Mouse (Mus musculus) ES-Bruce4 (cell line): ENCODE measurements at regions not wholly inside any gene's neighbourhood (a gene's known extent, or its start where the extent isn't known, plus 50 kb on each side); places are given as distances from the start of the nearest gene placed in this dataset.

ENCODE experiments used
- H3K27ac ChIP-seq: 2 replicates; pipeline ENCODE4 v1.5.1; 2012; ENCODE audit warnings: low read length, inconsistent platforms; ENCODE audit not compliant: insufficient read depth
- H3K27me3 ChIP-seq: 2 replicates; pipeline ENCODE4 v1.6.1; 2012; ENCODE audit warnings: mild to moderate bottlenecking, low read length, inconsistent platforms; ENCODE audit not compliant: control insufficient read depth, poor library complexity, insufficient read depth, severe bottlenecking
- H3K36me3 ChIP-seq: 2 replicates; pipeline ENCODE4 v1.6.1; 2012; ENCODE audit warnings: inconsistent platforms, mild to moderate bottlenecking, low read length, moderate library complexity; ENCODE audit not compliant: control insufficient read depth, poor library complexity, insufficient read depth, severe bottlenecking
- H3K4me1 ChIP-seq: one replicate; pipeline ENCODE4 v1.8.1; 2011; ENCODE audit warnings: low read length; ENCODE audit not compliant: control insufficient read depth, insufficient read depth
- H3K4me3 ChIP-seq: 2 replicates; pipeline ENCODE4 v1.5.1; 2011; ENCODE audit warnings: low read depth, mild to moderate bottlenecking, low read length
- H3K9ac ChIP-seq: 2 replicates; pipeline ENCODE4 v1.6.1; 2012; ENCODE audit warnings: low read depth, mild to moderate bottlenecking, inconsistent platforms; ENCODE audit not compliant: poor library complexity, severe bottlenecking
- H3K9me3 ChIP-seq: replicated peaks from 2 replicates; pipeline ENCODE4 v1.6.1; 2012; ENCODE audit warnings: mild to moderate bottlenecking, low read length, inconsistent platforms; ENCODE audit not compliant: control insufficient read depth, poor library complexity, insufficient read depth, severe bottlenecking
- CTCF ChIP-seq: IDR thresholded peaks from one replicate; pipeline ENCODE4 v1.8.1; 2011; ENCODE audit warnings: low read depth, low read length
- EP300 ChIP-seq: IDR thresholded peaks from 2 replicates; pipeline ENCODE4 v1.6.1; 2011; ENCODE audit warnings: low read depth, low read length; ENCODE audit not compliant: insufficient read depth
- POLR2A ChIP-seq: IDR thresholded peaks from one replicate; pipeline ENCODE4 v1.8.1; 2011; ENCODE audit warnings: low read length; ENCODE audit not compliant: insufficient read depth

DNA sequence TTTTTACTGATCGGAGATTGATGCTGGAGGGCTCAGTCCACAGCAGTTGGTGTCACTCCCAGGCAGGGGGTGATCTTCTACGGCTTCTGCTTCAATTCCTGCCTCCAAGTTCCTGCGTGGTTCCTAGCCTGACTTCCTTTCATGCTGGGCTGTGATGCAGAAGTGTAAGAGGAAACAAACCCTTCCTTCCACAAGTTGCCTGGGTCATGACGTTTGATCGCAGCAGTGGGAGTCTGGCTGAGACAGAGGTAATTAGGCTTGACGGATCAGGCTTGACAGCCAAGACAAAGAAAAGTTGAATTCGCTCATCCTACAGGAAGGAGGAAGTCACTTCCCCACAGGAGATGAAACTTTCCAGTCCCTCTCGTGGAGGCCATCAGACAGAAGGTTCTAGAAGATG is 77.2 kb upstream of the Ralgps2 start:
- no peak for TF ChIP-seq POLR2A
- TF ChIP-seq CTCF = no peak
- TF ChIP-seq EP300 = no peak
- no peaks in the 10 kb centered on the region for H3K4me1 ChIP-seq
- no peak overlapping the region for H3K9ac ChIP-seq
- no peak overlapping the region for H3K27ac ChIP-seq
- no peak overlapping the region for H3K4me3 ChIP-seq
- H3K27me3 ChIP-seq = no peaks in the 10 kb centered on the region
- no peaks in the 10 kb centered on the region for H3K36me3 ChIP-seq
- H3K9me3 ChIP-seq = no peaks in the 10 kb centered on the region

- Histone ChIP-seq H3K9ac (no peak overlapping the region), H3K4me1 (no peaks in the 10 kb centered on the region), H3K27me3 (no peaks in the 10 kb centered on the region), H3K9me3 (no peaks in the 10 kb centered on the region), H3K36me3 (no peaks in the 10 kb centered on the region), H3K4me3 (no peak overlapping the region), H3K27ac (no peak overlapping the region)
- TF ChIP-seq POLR2A = no peak
- no peak for TF ChIP-seq CTCF
- TF ChIP-seq EP300 = no peak
Observed at GRCm38 (mm10) chr1:157014532-157015497, 75.4 kb upstream of the Ralgps2 start.

GRCm38 (mm10) chr1:157013669-157014048 is 74.2 kb upstream of the Ralgps2 start:
- Histone ChIP-seq H3K9ac (no peak overlapping the region), H3K36me3 (no peaks in the 10 kb centered on the region), H3K4me3 (no peak overlapping the region), H3K4me1 (no peaks in the 10 kb centered on the region), H3K27ac (no peak overlapping the region), H3K27me3 (no peaks in the 10 kb centered on the region), H3K9me3 (no peaks in the 10 kb centered on the region)
- TF ChIP-seq CTCF (no peak), POLR2A (no peak), EP300 (no peak)

DNA sequence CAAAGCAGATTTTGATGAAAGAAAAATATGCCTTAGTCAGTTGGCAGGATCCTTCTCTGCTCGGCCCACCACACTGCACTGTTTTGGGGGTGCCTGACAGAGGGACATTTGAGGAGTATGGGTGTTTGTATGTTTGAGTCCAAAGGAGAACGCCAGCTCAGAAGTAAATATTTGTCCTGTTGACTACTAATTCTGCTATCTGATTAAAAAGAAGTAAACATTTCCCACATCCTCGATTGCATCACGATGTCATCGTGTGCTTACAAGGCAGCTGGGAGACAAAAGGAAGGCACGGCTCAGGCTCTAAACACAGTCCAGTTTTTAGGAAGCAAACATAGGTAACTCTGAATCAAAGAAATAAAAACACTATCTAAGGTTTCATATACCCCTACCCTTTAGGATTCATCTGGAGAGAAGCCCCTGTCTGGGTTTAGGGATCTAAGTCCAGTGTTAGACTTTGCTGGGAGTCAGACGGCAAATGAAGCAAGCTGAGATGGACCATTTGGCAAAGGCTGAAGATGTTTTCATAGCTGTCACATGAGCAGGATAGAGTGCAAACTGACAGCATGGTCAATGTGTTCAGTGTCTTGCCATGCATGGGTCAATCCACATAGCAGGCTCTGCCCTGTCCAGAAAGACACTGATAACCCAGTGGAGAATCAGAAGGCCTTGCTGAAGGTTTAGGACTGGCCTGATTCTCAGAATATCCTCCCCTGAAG is 73.7 kb upstream of the Ralgps2 start:
- Histone ChIP-seq H3K4me1 (no peaks in the 10 kb centered on the region), H3K9ac (no peak overlapping the region), H3K9me3 (no peaks in the 10 kb centered on the region), H3K4me3 (no peak overlapping the region), H3K36me3 (no peaks in the 10 kb centered on the region), H3K27me3 (no peaks in the 10 kb centered on the region), H3K27ac (no peak overlapping the region)
- no peak for TF ChIP-seq POLR2A
- TF ChIP-seq CTCF = no peak
- no peak for TF ChIP-seq EP300

DNA sequence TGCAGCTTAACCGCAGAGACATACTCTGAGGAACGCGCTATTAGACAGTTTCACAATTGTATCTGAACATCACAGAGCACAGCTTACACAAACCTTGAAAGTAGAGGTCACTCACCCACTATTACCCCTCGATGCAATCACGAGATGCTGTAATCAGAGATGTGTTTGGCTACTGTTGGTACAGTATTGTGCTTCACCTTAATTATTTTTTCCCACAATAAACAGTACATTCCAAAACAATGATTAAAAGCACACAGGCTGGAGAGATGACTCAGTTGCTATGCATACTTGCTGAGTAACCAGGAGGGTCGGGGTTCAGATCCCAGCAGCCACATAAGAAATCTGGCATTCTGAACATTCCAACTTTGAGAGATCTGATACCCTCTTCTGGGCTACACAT is 71.8 kb upstream of the Ralgps2 start:
- Histone ChIP-seq H3K27me3 (no peaks in the 10 kb centered on the region), H3K9me3 (no peaks in the 10 kb centered on the region), H3K4me3 (no peak overlapping the region), H3K4me1 (no peaks in the 10 kb centered on the region), H3K36me3 (no peaks in the 10 kb centered on the region), H3K27ac (no peak overlapping the region), H3K9ac (no peak overlapping the region)
- TF ChIP-seq POLR2A (no peak), CTCF (no peak), EP300 (no peak)

- H3K4me1 ChIP-seq = no peaks in the 10 kb centered on the region
- no peak overlapping the region for H3K27ac ChIP-seq
- no peak overlapping the region for H3K4me3 ChIP-seq
- H3K9ac ChIP-seq = no peak overlapping the region
- no peaks in the 10 kb centered on the region for H3K36me3 ChIP-seq
- no peaks in the 10 kb centered on the region for H3K27me3 ChIP-seq
- TF ChIP-seq POLR2A (no peak), EP300 (no peak)
- H3K9me3 ChIP-seq = no peaks in the 10 kb centered on the region
Observed at GRCm38 (mm10) chr1:157009427-157009826, 70.0 kb upstream of the Ralgps2 start.
